Mouse (Mus musculus): Measurements from ENCODE around the gene Otogl.

DNA sequence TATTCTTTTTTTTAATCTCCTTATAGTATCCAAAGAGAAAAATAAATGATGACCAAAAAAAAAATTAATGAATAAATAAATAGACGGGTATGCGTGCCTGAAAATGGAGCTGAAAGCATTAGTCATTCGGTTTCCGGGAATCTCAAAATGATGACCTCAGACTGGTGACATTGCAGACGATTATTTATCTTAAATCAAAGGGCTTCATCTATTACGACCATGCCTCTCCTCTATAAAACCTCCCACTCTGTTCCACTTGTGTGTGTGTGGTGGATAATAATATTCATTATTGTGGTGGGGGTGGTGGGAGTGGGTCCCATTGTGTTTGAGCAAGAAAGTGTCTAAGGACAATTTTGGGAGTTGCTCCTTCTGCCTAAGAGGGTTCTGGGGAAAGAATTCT, 12.0 kb downstream of the Otogl start:
- TF ChIP-seq CTCF (IDR thresholded peaks at IDR 0.05; ENCODE audit: borderline replicate concordance, extremely low read depth, insufficient read depth, insufficient read length) (no peak), POLR2A (IDR thresholded peaks at IDR 0.05; ENCODE audit: borderline replicate concordance, extremely low read depth, insufficient read depth, insufficient read length, poor library complexity, severe bottlenecking) (no peak)

Measured in brain, embryonic 14.5 days (tissue).